Mouse (Mus musculus): Measurements from ENCODE around the gene Il13ra1. TPM values are rescaled to one million over a fixed set of nuclear protein-coding genes. Genes with fewer than 3 reads are reported as not detected.

Il13ra1 gene
- polyA plus RNA-seq, 1 experiment from 2014 or later = 3.5 TPM

GRCm38 (mm10) chrX:36183625-36184024 is 71.7 kb downstream of the Il13ra1 start:
- no peaks in the 10 kb centered on the region for H3K4me1 ChIP-seq (ENCODE audit: control insufficient read depth, insufficient read depth, low read length)
- no peaks in the 10 kb centered on the region for H3K27me3 ChIP-seq (ENCODE audit: control insufficient read depth, insufficient read depth, low read length)
- H3K4me3 ChIP-seq (ENCODE audit: low read depth, low read length) = no peak overlapping the region
- H3K9ac ChIP-seq (replicated peaks; ENCODE audit: low read depth, low read length) = no peak overlapping the region
- peak; percentile 58; the same call in 1 of the 2 replicates for ATAC-seq (ENCODE audit: low read depth)
- H3K9me3 ChIP-seq (ENCODE audit: control insufficient read depth, low read length) = no peaks in the 10 kb centered on the region
- no peak overlapping the region for H3K27ac ChIP-seq (ENCODE audit: low read depth, low read length)
- no peak overlapping the region for H3K4me2 ChIP-seq (ENCODE audit: low read depth, low read length)
- H3K36me3 ChIP-seq (ENCODE audit: control insufficient read depth, insufficient read depth, low read length) = no peaks in the 10 kb centered on the region

GRCm38 (mm10) chrX:36186036-36186435 is 74.1 kb downstream of the Il13ra1 start:
- Histone ChIP-seq H3K4me3 (ENCODE audit: low read depth, low read length) (no peak overlapping the region), H3K27me3 (ENCODE audit: control insufficient read depth, insufficient read depth, low read length) (no peaks in the 10 kb centered on the region), H3K9ac (replicated peaks; ENCODE audit: low read depth, low read length) (no peak overlapping the region), H3K4me2 (ENCODE audit: low read depth, low read length) (no peak overlapping the region), H3K4me1 (ENCODE audit: control insufficient read depth, insufficient read depth, low read length) (no peaks in the 10 kb centered on the region), H3K27ac (ENCODE audit: low read depth, low read length) (no peak overlapping the region), H3K36me3 (ENCODE audit: control insufficient read depth, insufficient read depth, low read length) (no peaks in the 10 kb centered on the region), H3K9me3 (ENCODE audit: control insufficient read depth, low read length) (no peaks in the 10 kb centered on the region)
- ATAC-seq (ENCODE audit: low read depth) = no peak
- WGBS = 62% methylated on average over 5 of the region's 5 CpGs

- WGBS = 38% methylated on average over 6 of the region's 6 CpGs
- H3K4me2 ChIP-seq (ENCODE audit: low read depth, low read length) = no peak overlapping the region
- no peak for ATAC-seq (ENCODE audit: low read depth)
- no peaks in the 10 kb centered on the region for H3K27me3 ChIP-seq (ENCODE audit: control insufficient read depth, insufficient read depth, low read length)
- no peaks in the 10 kb centered on the region for H3K9me3 ChIP-seq (ENCODE audit: control insufficient read depth, low read length)
- no peak overlapping the region for H3K9ac ChIP-seq (replicated peaks; ENCODE audit: low read depth, low read length)
- no peaks in the 10 kb centered on the region for H3K4me1 ChIP-seq (ENCODE audit: control insufficient read depth, insufficient read depth, low read length)
- H3K27ac ChIP-seq (ENCODE audit: low read depth, low read length) = no peak overlapping the region
- no peak overlapping the region for H3K4me3 ChIP-seq (ENCODE audit: low read depth, low read length)
- no peaks in the 10 kb centered on the region for H3K36me3 ChIP-seq (ENCODE audit: control insufficient read depth, insufficient read depth, low read length)
Observed at GRCm38 (mm10) chrX:36186443-36186842, 74.5 kb downstream of the Il13ra1 start.

- H3K27me3 ChIP-seq (ENCODE audit: control insufficient read depth, insufficient read depth, low read length) = no peaks in the 10 kb centered on the region
- no peak overlapping the region for H3K4me2 ChIP-seq (ENCODE audit: low read depth, low read length)
- H3K36me3 ChIP-seq (ENCODE audit: control insufficient read depth, insufficient read depth, low read length) = no peaks in the 10 kb centered on the region
- no peaks in the 10 kb centered on the region for H3K9me3 ChIP-seq (ENCODE audit: control insufficient read depth, low read length)
- no peak overlapping the region for H3K4me3 ChIP-seq (ENCODE audit: low read depth, low read length)
- ATAC-seq (ENCODE audit: low read depth) = peak; percentile 65
- WGBS = 23% methylated on average over 6 of the region's 6 CpGs
- no peak overlapping the region for H3K9ac ChIP-seq (replicated peaks; ENCODE audit: low read depth, low read length)
- peak overlapping the region; percentile 66 for H3K27ac ChIP-seq (ENCODE audit: low read depth, low read length)
- H3K4me1 ChIP-seq (ENCODE audit: control insufficient read depth, insufficient read depth, low read length) = no peaks in the 10 kb centered on the region; the same call in 1 of the 2 replicates
Observed at GRCm38 (mm10) chrX:36193951-36194350, 82.0 kb downstream of the Il13ra1 start.

- Histone ChIP-seq H3K27ac (ENCODE audit: low read depth, low read length) (peak within 1 kb of the TSS; percentile 69), H3K4me3 (ENCODE audit: low read depth, low read length) (peak within 1 kb of the TSS; percentile 36), H3K4me1 (ENCODE audit: control insufficient read depth, insufficient read depth, low read length) (no peaks in the 10 kb centered on the region; the same call in 1 of the 2 replicates), H3K27me3 (ENCODE audit: control insufficient read depth, insufficient read depth, low read length) (no peaks in the 10 kb centered on the region), H3K9ac (replicated peaks; ENCODE audit: low read depth, low read length) (peak within 1 kb of the TSS; percentile 56), H3K9me3 (ENCODE audit: control insufficient read depth, low read length) (no peaks in the 10 kb centered on the region), H3K36me3 (ENCODE audit: control insufficient read depth, insufficient read depth, low read length) (no peaks in the 10 kb centered on the region), H3K4me2 (ENCODE audit: low read depth, low read length) (peak within 1 kb of the TSS; percentile 49)
- peak; percentile 80 for ATAC-seq (ENCODE audit: low read depth)
- 18% methylated on average over 26 of the region's 28 CpGs for WGBS
Observed at GRCm38 (mm10) chrX:36195736-36196525, 84.0 kb downstream of the Il13ra1 start, which contains the start of gene Zcchc12. TSS of gene Zcchc12 (plus strand) at chrX:36195904.

- no peak overlapping the region for H3K4me2 ChIP-seq (ENCODE audit: low read depth, low read length)
- no peak overlapping the region for H3K4me3 ChIP-seq (ENCODE audit: low read depth, low read length)
- H3K4me1 ChIP-seq (ENCODE audit: control insufficient read depth, insufficient read depth, low read length) = no peaks in the 10 kb centered on the region
- H3K27me3 ChIP-seq (ENCODE audit: control insufficient read depth, insufficient read depth, low read length) = no peaks in the 10 kb centered on the region
- no peaks in the 10 kb centered on the region for H3K36me3 ChIP-seq (ENCODE audit: control insufficient read depth, insufficient read depth, low read length)
- 71% methylated on average over 2 of the region's 2 CpGs for WGBS
- H3K27ac ChIP-seq (ENCODE audit: low read depth, low read length) = no peak overlapping the region
- ATAC-seq (ENCODE audit: low read depth) = no peak
- H3K9me3 ChIP-seq (ENCODE audit: control insufficient read depth, low read length) = no peaks in the 10 kb centered on the region
- H3K9ac ChIP-seq (replicated peaks; ENCODE audit: low read depth, low read length) = no peak overlapping the region
Observed at GRCm38 (mm10) chrX:36209554-36209953, 97.6 kb downstream of the Il13ra1 start.

- H3K4me3 ChIP-seq (ENCODE audit: low read depth, low read length) = no peak overlapping the region
- 78% methylated on average over 3 of the region's 3 CpGs for WGBS
- H3K27me3 ChIP-seq (ENCODE audit: control insufficient read depth, insufficient read depth, low read length) = no peaks in the 10 kb centered on the region
- no peak overlapping the region for H3K9ac ChIP-seq (replicated peaks; ENCODE audit: low read depth, low read length)
- H3K36me3 ChIP-seq (ENCODE audit: control insufficient read depth, insufficient read depth, low read length) = no peaks in the 10 kb centered on the region
- H3K4me1 ChIP-seq (ENCODE audit: control insufficient read depth, insufficient read depth, low read length) = no peaks in the 10 kb centered on the region
- no peaks in the 10 kb centered on the region for H3K9me3 ChIP-seq (ENCODE audit: control insufficient read depth, low read length)
- ATAC-seq (ENCODE audit: low read depth) = no peak
- no peak overlapping the region for H3K4me2 ChIP-seq (ENCODE audit: low read depth, low read length)
- H3K27ac ChIP-seq (ENCODE audit: low read depth, low read length) = no peak overlapping the region
Observed at GRCm38 (mm10) chrX:36211216-36211615, 99.3 kb downstream of the Il13ra1 start.

Other genes with a start within 250 kb of the Il13ra1 start
- gene Dock11, start 223.3 kb upstream of the Il13ra1 start, polyA plus RNA-seq (2014; fragmentation: Nextera tagmentation; extraction: Ambion mirVana) = 15.7 and 24.3 TPM in 2 replicates
- gene Zcchc12, start 83.8 kb downstream of the Il13ra1 start, polyA plus RNA-seq (2014; fragmentation: Nextera tagmentation; extraction: Ambion mirVana) = 195 and 260 TPM in 2 replicates
- gene Lonrf3, start 216.2 kb downstream of the Il13ra1 start, polyA plus RNA-seq (2014; fragmentation: Nextera tagmentation; extraction: Ambion mirVana) = 0.18 and 0.20 TPM in 2 replicates

All from neural tube, embryonic 14.5 days (tissue).